Mouse (Mus musculus) heart, embryonic 12.5 days (tissue): Measurements from ENCODE around the gene Dynlt1f. TPM values are rescaled to one million over a fixed set of nuclear protein-coding genes. Genes with fewer than 3 reads are reported as not detected.
"Not testable (repeated sequence)": the region's sequence is repeated elsewhere in the genome, so short reads cannot be mapped to it uniquely, and the experiment has no call there.

Experiments used
- ATAC-seq: fragments of 200-750 bp; cut with Nextera tagmentation; 2 replicates; pipeline ENCODE4 v1.8.0; 2017; ENCODE audit warnings: moderate TSS enrichment, moderate library complexity; ENCODE audit not compliant: insufficient number of reproducible peaks, low FRiP score
- H3K27ac ChIP-seq: fragments of 300-500 bp; sonication (generic); 2 replicates; pipeline ENCODE4 v1.5.1; 2016; ENCODE audit warnings: mild to moderate bottlenecking, moderate library complexity; ENCODE audit not compliant: poor library complexity, severe bottlenecking
- H3K27me3 ChIP-seq: fragments of 300-500 bp; sonication (generic); replicated peaks from 2 replicates; pipeline ENCODE4 v1.6.1; 2016; ENCODE audit warnings: mild to moderate bottlenecking, moderate library complexity
- H3K36me3 ChIP-seq: fragments of 300-500 bp; sonication (generic); 2 replicates; pipeline ENCODE4 v1.6.1; 2016; ENCODE audit warnings: mild to moderate bottlenecking, moderate library complexity
- H3K4me1 ChIP-seq: fragments of 300-500 bp; sonication (generic); replicated peaks from 2 replicates; pipeline ENCODE4 v1.6.1; 2016; ENCODE audit warnings: mild to moderate bottlenecking
- H3K4me2 ChIP-seq: fragments of 300-500 bp; sonication (generic); 2 replicates; pipeline ENCODE4 v1.6.1; 2016; ENCODE audit warnings: mild to moderate bottlenecking, moderate library complexity
- H3K4me3 ChIP-seq: fragments of 300-500 bp; sonication (generic); 2 replicates; pipeline ENCODE4 v1.5.1; 2016; ENCODE audit warnings: mild to moderate bottlenecking
- H3K9ac ChIP-seq: fragments of 300-500 bp; sonication (generic); 2 replicates; pipeline ENCODE4 v1.6.1; 2016; ENCODE audit warnings: mild to moderate bottlenecking, moderate library complexity
- H3K9me3 ChIP-seq: fragments of 300-500 bp; sonication (generic); replicated peaks from 2 replicates; pipeline ENCODE4 v1.6.1; 2016; ENCODE audit warnings: mild to moderate bottlenecking, moderate library complexity
- WGBS: fragments of 180-500 bp; shearing (Covaris S2); methylation state at CpG from one replicate; pipeline ENCODE4 v1.1.7; 2016; 5-methylcytosine and 5-hydroxymethylcytosine counted together
- polyA plus RNA-seq: library from polyadenylated mRNA; unstranded; fragments of >200 nt; fragmentation: Nextera tagmentation; extraction: Ambion mirVana; gene quantifications from 2 replicates; pipeline ENCODE4 v1.2.1, GENCODE M21; 2016

Dynlt1f gene
- polyA plus RNA-seq, 1 experiment from 2014 or later, result 215 TPM

- WGBS, result 78% methylated on average over 14 of the region's 14 CpGs
- H3K4me1 ChIP-seq, H3K9ac ChIP-seq, H3K27ac ChIP-seq, H3K36me3 ChIP-seq, H3K4me2 ChIP-seq, H3K9me3 ChIP-seq, H3K4me3 ChIP-seq, H3K27me3 ChIP-seq: not testable (repeated sequence)
- ATAC-seq, result peak; percentile 60
Measured at GRCm38 (mm10) chr17:6640771-6641429, 14.8 kb downstream of the Dynlt1f start.

DNA sequence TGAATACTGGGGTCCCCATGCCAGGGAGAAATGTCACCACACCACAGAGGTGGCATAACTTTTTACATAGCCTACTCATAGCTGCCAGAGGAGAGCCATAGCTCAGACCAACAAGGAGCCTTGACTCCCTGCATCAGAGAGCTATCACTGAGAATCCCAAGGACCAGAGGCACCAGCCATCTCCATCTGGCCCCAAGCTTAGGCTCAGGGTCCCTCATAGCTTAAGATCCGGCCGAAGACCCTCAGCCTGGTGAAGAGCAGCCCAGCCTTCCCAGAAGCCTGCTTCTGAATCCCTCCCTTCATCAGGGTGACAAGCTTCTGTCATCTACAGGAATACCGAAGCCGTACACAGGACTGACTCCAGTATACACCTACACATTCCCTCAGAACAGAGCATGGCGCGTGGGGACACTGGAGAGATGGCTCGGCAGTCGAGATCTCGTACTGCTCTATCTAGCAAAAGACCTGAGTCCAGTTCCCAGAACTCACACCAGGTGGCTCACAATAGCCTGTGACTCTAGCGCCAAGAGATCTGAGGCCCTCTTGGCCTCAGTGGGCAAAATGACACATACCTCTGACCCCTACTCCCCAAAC is 15.6 kb downstream of the Dynlt1f start:
- H3K9me3 ChIP-seq, result not testable (repeated sequence)
- WGBS, result 75% methylated on average over 10 of the region's 10 CpGs

DNA sequence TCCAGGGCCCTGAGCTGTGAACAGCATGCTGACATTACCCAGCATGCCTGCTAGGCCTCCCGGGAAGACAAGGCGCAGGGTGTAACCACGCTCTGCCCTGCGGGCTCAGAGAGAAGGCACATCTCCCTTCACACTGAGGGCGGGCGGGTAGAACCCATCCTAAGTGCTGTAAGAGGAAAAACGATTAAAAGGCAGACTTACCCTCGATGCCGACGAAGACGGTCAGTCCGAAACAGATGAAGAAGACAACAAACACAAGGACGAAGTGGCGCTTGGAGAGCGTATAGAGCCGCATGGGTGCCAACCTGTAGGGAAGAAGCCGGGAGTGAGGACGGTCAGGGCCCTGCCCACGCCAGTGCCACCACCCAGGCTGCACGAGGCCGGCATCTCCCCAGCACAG is 16.2 kb downstream of the Dynlt1f start:
- H3K9me3 ChIP-seq, H3K36me3 ChIP-seq, H3K4me1 ChIP-seq, H3K9ac ChIP-seq, ATAC-seq, H3K4me3 ChIP-seq, H3K27me3 ChIP-seq, H3K27ac ChIP-seq, H3K4me2 ChIP-seq: not testable (repeated sequence)
- WGBS, result 82% methylated on average over 17 of the region's 21 CpGs

More for the DNA sequence above, 15.6 kb downstream of the Dynlt1f start:
- H3K36me3 ChIP-seq, ATAC-seq, H3K27me3 ChIP-seq, H3K4me3 ChIP-seq, H3K4me2 ChIP-seq, H3K4me1 ChIP-seq, H3K9ac ChIP-seq, H3K27ac ChIP-seq: not testable (repeated sequence)

- not testable (repeated sequence) for ATAC-seq
Measured at GRCm38 (mm10) chr17:6638444-6638843, 17.3 kb downstream of the Dynlt1f start.

DNA sequence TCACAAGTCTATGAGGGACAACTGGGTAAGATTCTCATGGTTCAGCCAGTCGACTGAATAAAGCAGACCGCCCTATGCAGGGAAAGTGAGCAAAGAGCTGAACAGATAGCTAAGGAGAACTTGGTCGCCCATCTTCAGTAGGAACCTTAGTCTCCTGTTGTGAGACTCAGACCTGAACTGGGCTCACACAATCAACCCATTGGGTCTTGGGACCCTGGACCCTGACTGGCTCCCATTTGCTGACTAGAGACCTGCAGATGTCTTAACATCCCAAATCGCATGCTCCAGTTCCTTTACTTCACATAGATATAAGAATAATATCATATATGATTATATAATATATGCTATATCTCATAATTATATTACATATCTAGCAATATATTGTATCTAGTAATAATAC is 18.3 kb downstream of the Dynlt1f start:
- 85% methylated on average over 4 of the region's 4 CpGs for WGBS
- not testable (repeated sequence) for ATAC-seq

More at GRCm38 (mm10) chr17:6638444-6638843, 17.3 kb downstream of the Dynlt1f start:
- not testable (repeated sequence) for H3K4me1 ChIP-seq, H3K27ac ChIP-seq, H3K27me3 ChIP-seq, H3K4me2 ChIP-seq, H3K9ac ChIP-seq, H3K36me3 ChIP-seq, H3K4me3 ChIP-seq, H3K9me3 ChIP-seq
- WGBS, result 77% methylated on average over 8 of the region's 8 CpGs

GRCm38 (mm10) chr17:6636861-6637260 is 18.8 kb downstream of the Dynlt1f start:
- Histone ChIP-seq H3K27ac (no peak overlapping the region), H3K9ac (no peak overlapping the region), H3K4me1 (no peaks in the 10 kb centered on the region), H3K36me3 (no peaks in the 10 kb centered on the region), H3K27me3 (no peaks in the 10 kb centered on the region), H3K4me3 (no peak overlapping the region), H3K9me3 (peaks cover 3% of the 10 kb centered on the region; the same call in 1 of the 2 replicates), H3K4me2 (no peak overlapping the region)
- ATAC-seq, result no peak
- 66% methylated on average over 5 of the region's 5 CpGs for whole genome bisulfite sequencing

More for the DNA sequence above, 18.3 kb downstream of the Dynlt1f start:
- not testable (repeated sequence) for H3K36me3 ChIP-seq, H3K9ac ChIP-seq, H3K4me2 ChIP-seq, H3K4me3 ChIP-seq, H3K9me3 ChIP-seq, H3K27ac ChIP-seq, H3K27me3 ChIP-seq, H3K4me1 ChIP-seq

- not testable (repeated sequence) for H3K4me2 ChIP-seq, H3K36me3 ChIP-seq, H3K27me3 ChIP-seq, H3K9ac ChIP-seq, H3K4me1 ChIP-seq, H3K9me3 ChIP-seq, H3K4me3 ChIP-seq, H3K27ac ChIP-seq, ATAC-seq
- 74% methylated on average over 2 of the region's 4 CpGs for WGBS
Measured at GRCm38 (mm10) chr17:6635781-6636180, 19.9 kb downstream of the Dynlt1f start.

DNA sequence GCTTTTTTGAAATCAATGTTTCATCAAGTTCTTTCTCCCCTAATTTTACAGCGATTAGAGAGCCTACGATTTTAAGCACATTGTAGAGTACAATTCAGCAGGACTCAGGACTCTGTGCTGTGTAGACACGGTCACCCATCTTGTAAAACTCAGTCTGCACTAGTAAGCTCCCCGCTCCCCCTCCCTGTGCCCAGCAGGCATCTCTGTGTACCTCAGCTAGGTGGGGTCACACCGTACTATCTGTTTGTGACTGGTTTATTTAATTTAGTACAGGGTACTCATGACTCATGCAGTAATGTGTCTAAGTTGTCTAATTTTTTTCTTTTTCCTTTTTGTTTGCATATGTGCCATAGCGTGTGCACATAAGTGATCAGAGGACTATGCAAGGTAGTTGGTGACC is 22.9 kb downstream of the Dynlt1f start:
- H3K4me3 ChIP-seq, H3K36me3 ChIP-seq, H3K4me1 ChIP-seq, H3K4me2 ChIP-seq, H3K9me3 ChIP-seq, H3K27ac ChIP-seq, H3K9ac ChIP-seq, H3K27me3 ChIP-seq, ATAC-seq: not testable (repeated sequence)
- WGBS, result 89% methylated on average over 6 of the region's 6 CpGs

GRCm38 (mm10) chr17:6630398-6630797 is 25.3 kb downstream of the Dynlt1f start:
- H3K4me1 ChIP-seq, H3K36me3 ChIP-seq, H3K27ac ChIP-seq, H3K4me3 ChIP-seq, H3K4me2 ChIP-seq, H3K9me3 ChIP-seq, ATAC-seq, H3K9ac ChIP-seq, H3K27me3 ChIP-seq: not testable (repeated sequence)
- 82% methylated on average over 4 of the region's 4 CpGs for WGBS

GRCm38 (mm10) chr17:6624926-6625558 is 30.7 kb downstream of the Dynlt1f start:
- peak; percentile 42; the same call in 1 of the 2 replicates for ATAC-seq
- H3K27me3 ChIP-seq, H3K36me3 ChIP-seq, H3K9ac ChIP-seq, H3K4me3 ChIP-seq, H3K4me1 ChIP-seq, H3K4me2 ChIP-seq, H3K9me3 ChIP-seq, H3K27ac ChIP-seq: not testable (repeated sequence)
- WGBS, result 58% methylated on average over 2 of the region's 6 CpGs

GRCm38 (mm10) chr17:6621976-6622375 is 33.7 kb downstream of the Dynlt1f start:
- H3K4me2 ChIP-seq, H3K9ac ChIP-seq, H3K9me3 ChIP-seq, H3K27ac ChIP-seq, H3K36me3 ChIP-seq, H3K4me1 ChIP-seq, ATAC-seq, H3K4me3 ChIP-seq, H3K27me3 ChIP-seq: not testable (repeated sequence)
- 80% methylated on average over 11 of the region's 12 CpGs for WGBS
